Mouse (Mus musculus) C2C12 (cell line): ENCODE results near the gene Gm4756. TPM values are rescaled to one million over a fixed set of nuclear protein-coding genes. Genes with fewer than 3 reads are reported as not detected.

Experiments
- H3K27me3 ChIP-seq: one replicate; pipeline ENCODE4 v1.6.1; 2011; ENCODE audit not compliant: control insufficient read depth, insufficient read depth, insufficient read length
- H3K36me3 ChIP-seq: one replicate; pipeline ENCODE4 v1.6.1; 2011; ENCODE audit not compliant: control insufficient read depth, insufficient read depth
- H3K4me3 ChIP-seq: one replicate; pipeline ENCODE4 v1.5.1; 2011; ENCODE audit warnings: mild to moderate bottlenecking, control low read depth; ENCODE audit not compliant: poor library complexity, insufficient read depth, severe bottlenecking
- H3K79me2 ChIP-seq: one replicate; pipeline ENCODE4 v1.6.1; 2011; ENCODE audit not compliant: control insufficient read depth, insufficient read depth
- H3K79me3 ChIP-seq: one replicate; pipeline ENCODE4 v1.6.1; 2011; ENCODE audit warnings: low read depth, control low read depth
- H3ac ChIP-seq: one replicate; pipeline ENCODE3; 2011; ENCODE audit warnings: low read depth; ENCODE audit not compliant: control insufficient read depth, insufficient read length
- CEBPB ChIP-seq: IDR thresholded peaks from one replicate; pipeline ENCODE4 v1.6.1; 2011; ENCODE audit warnings: low read depth, mild to moderate bottlenecking, control low read depth, moderate library complexity
- CTCF ChIP-seq: IDR thresholded peaks from one replicate; pipeline ENCODE4 v1.5.1; 2011; ENCODE audit not compliant: control insufficient read depth, insufficient read depth, insufficient read length
- FOSL1 ChIP-seq: IDR thresholded peaks from one replicate; pipeline ENCODE4 v1.8.0; 2011; ENCODE audit warnings: mild to moderate bottlenecking, low read length; ENCODE audit not compliant: poor library complexity, insufficient read depth, severe bottlenecking
- MAX ChIP-seq: IDR thresholded peaks from one replicate; pipeline ENCODE4 v1.6.1; 2011; ENCODE audit warnings: mild to moderate bottlenecking, control low read depth
- MYOD1 ChIP-seq: IDR thresholded peaks from one replicate; pipeline ENCODE4 v1.6.1; 2011; ENCODE audit warnings: low read depth; ENCODE audit not compliant: control insufficient read depth, insufficient read length
- MYOG ChIP-seq: IDR thresholded peaks from one replicate; pipeline ENCODE4 v1.6.1; 2011; ENCODE audit not compliant: control insufficient read depth, insufficient read length; ENCODE audit errors: extremely low read depth
- USF1 ChIP-seq: IDR thresholded peaks from one replicate; pipeline ENCODE4 v1.6.1; 2011; ENCODE audit warnings: low read depth, mild to moderate bottlenecking, control low read depth, moderate library complexity
- polyA plus RNA-seq: library from polyadenylated mRNA; unstranded; fragments of >200 nt; fragmentation: generic; extraction: Trizol; gene quantifications from one replicate; pipeline ENCODE4 v1.2.1, GENCODE M21; 2012; ENCODE audit warnings: missing spikeins

Gm4756 gene
- polyA plus RNA-seq, 1 experiment, result not detected

- Histone ChIP-seq H3K79me2 (no peaks in the 10 kb centered on the region), H3K27me3 (no peaks in the 10 kb centered on the region), H3ac (no peak overlapping the region), H3K79me3 (no peaks in the 10 kb centered on the region), H3K4me3 (no peak overlapping the region), H3K36me3 (no peaks in the 10 kb centered on the region)
- TF ChIP-seq CEBPB (no peak), FOSL1 (no peak), USF1 (no peak), MYOD1 (no peak), CTCF (no peak), MYOG (no peak), MAX (no peak)
Measured at GRCm38 (mm10) chr12:72671516-72672135, 22.2 kb upstream of the Gm4756 start.

GRCm38 (mm10) chr12:72670921-72671320, 21.5 kb upstream of the Gm4756 start:
- Histone ChIP-seq H3K79me2 (no peaks in the 10 kb centered on the region), H3ac (no peak overlapping the region), H3K79me3 (no peaks in the 10 kb centered on the region), H3K4me3 (no peak overlapping the region), H3K27me3 (no peaks in the 10 kb centered on the region), H3K36me3 (no peaks in the 10 kb centered on the region)
- TF ChIP-seq CTCF (no peak), MYOD1 (no peak), USF1 (no peak), MAX (no peak)

- Histone ChIP-seq H3K27me3 (no peaks in the 10 kb centered on the region), H3ac (no peak overlapping the region), H3K79me3 (no peaks in the 10 kb centered on the region), H3K4me3 (no peak overlapping the region), H3K36me3 (no peaks in the 10 kb centered on the region), H3K79me2 (peaks cover 10% of the 10 kb centered on the region)
- TF ChIP-seq FOSL1, result no peak
- TF ChIP-seq CEBPB, result no peak
Measured at GRCm38 (mm10) chr12:72667868-72668469, 18.5 kb upstream of the Gm4756 start.

GRCm38 (mm10) chr12:72666015-72666414, 16.6 kb upstream of the Gm4756 start:
- Histone ChIP-seq H3K27me3 (no peaks in the 10 kb centered on the region), H3K4me3 (no peak overlapping the region), H3K79me2 (peaks cover 10% of the 10 kb centered on the region), H3ac (no peak overlapping the region), H3K79me3 (no peaks in the 10 kb centered on the region), H3K36me3 (no peaks in the 10 kb centered on the region)
- TF ChIP-seq CEBPB (no peak), MAX (no peak)

- H3K4me3 ChIP-seq, result peak within 1 kb of the TSS; percentile 55
- H3K27me3 ChIP-seq, result no peaks in the 10 kb centered on the region
- H3ac ChIP-seq, result peak within 1 kb of the TSS; percentile 64
- H3K79me2 ChIP-seq, result peaks cover 10% of the 10 kb centered on the region
- no peaks in the 10 kb centered on the region for H3K36me3 ChIP-seq
- no peaks in the 10 kb centered on the region for H3K79me3 ChIP-seq
- TF ChIP-seq CEBPB, result peak; percentile 97
- peak; percentile 34 for TF ChIP-seq CTCF
- no peak for TF ChIP-seq USF1
- no peak for TF ChIP-seq MYOD1
- no peak for TF ChIP-seq FOSL1
Measured at GRCm38 (mm10) chr12:72664735-72665337, 15.4 kb upstream of the Gm4756 start, which contains the start of gene Dhrs7. Dhrs7 (minus strand) TSS chr12:72664909.

GRCm38 (mm10) chr12:72664020-72664734, 14.7 kb upstream of the Gm4756 start:
- H3K79me2 ChIP-seq, result peaks cover 10% of the 10 kb centered on the region
- no peaks in the 10 kb centered on the region for H3K79me3 ChIP-seq
- H3K4me3 ChIP-seq, result peak overlapping the region; percentile 55
- peak overlapping the region; percentile 64 for H3ac ChIP-seq
- H3K27me3 ChIP-seq, result no peaks in the 10 kb centered on the region
- TF ChIP-seq FOSL1 (no peak), CEBPB (peak; percentile 29)
- no peaks in the 10 kb centered on the region for H3K36me3 ChIP-seq
